Mouse (Mus musculus) heart, postnatal 36 days (tissue): ENCODE data around the gene Gm20388. TPM values are rescaled to one million over a fixed set of nuclear protein-coding genes. Genes with fewer than 3 reads are reported as not detected.

Source experiments
- DNase-seq, 2 experiments: peaks; one replicate each; pipeline ENCODE4 v3.0.0; 2021 to 2022
- intact Hi-C: fragments of 180-260 bp; cut with DNase I; formaldehyde crosslinking; loops from one replicate; pipeline ENCODE4 v1.15.1; 2025
- total RNA-seq, 2 experiments: library from RNA; stranded (reverse); gene quantifications; 2 replicates each; pipeline ENCODE4 v1.2.3; 2021

The Gm20388 gene
- total RNA-seq, 2 experiments from 2014 or later = 3.5 to 4.9 TPM

GRCm38 (mm10) chr8:120977131-120977530, 1066.5 kb downstream of the Gm20388 start:
- no peak for DNase-seq
- intact Hi-C loops = no loop called here

- intact Hi-C loops = no loop called here
- no peak for DNase-seq
These were observed 1068.6 kb downstream of the Gm20388 start for GRCm38 (mm10) chr8:120979210-120979609.

GRCm38 (mm10) chr8:120980948-120981347, 1070.3 kb downstream of the Gm20388 start:
- intact Hi-C loops = no loop called here
- no peak for DNase-seq

- intact Hi-C loops = no loop called here
- no peak for DNase-seq
These were observed 1074.2 kb downstream of the Gm20388 start for GRCm38 (mm10) chr8:120984888-120985287.

- intact Hi-C loops = no loop called here
- DNase-seq = no peak
These were observed 1075.4 kb downstream of the Gm20388 start for GRCm38 (mm10) chr8:120986022-120986421.

- intact Hi-C loops = no loop called here
- no peak for DNase-seq
These were observed 1083.1 kb downstream of the Gm20388 start for GRCm38 (mm10) chr8:120993738-120994137.

- no peak for DNase-seq
- intact Hi-C loops = no loop called here
These were observed 1084.8 kb downstream of the Gm20388 start for GRCm38 (mm10) chr8:120995424-120995823.

- intact Hi-C loops = no loop called here
These were observed 1086.4 kb downstream of the Gm20388 start for GRCm38 (mm10) chr8:120996905-120997581.

GRCm38 (mm10) chr8:120997926-120998325, 1087.3 kb downstream of the Gm20388 start:
- intact Hi-C loops = no loop called here
- DNase-seq = no peak

More at GRCm38 (mm10) chr8:120996905-120997581, 1086.4 kb downstream of the Gm20388 start:
- no peak for DNase-seq

- intact Hi-C loops = no loop called here
- DNase-seq = no peak
These were observed 1088.3 kb downstream of the Gm20388 start for GRCm38 (mm10) chr8:120998966-120999365.

GRCm38 (mm10) chr8:121001951-121002350, 1091.3 kb downstream of the Gm20388 start:
- DNase-seq = no peak

GRCm38 (mm10) chr8:121002871-121003539, 1092.4 kb downstream of the Gm20388 start:
- intact Hi-C loops = no loop called here
- DNase-seq = no peak

More at GRCm38 (mm10) chr8:121001951-121002350, 1091.3 kb downstream of the Gm20388 start:
- intact Hi-C loops = no loop called here

GRCm38 (mm10) chr8:121003639-121004038, 1093.0 kb downstream of the Gm20388 start:
- intact Hi-C loops = no loop called here
- no peak for DNase-seq

- intact Hi-C loops = no loop called here
- no peak for DNase-seq
These were observed 1102.7 kb downstream of the Gm20388 start for GRCm38 (mm10) chr8:121013318-121013717.

GRCm38 (mm10) chr8:121016621-121017020, 1106.0 kb downstream of the Gm20388 start:
- intact Hi-C loops = no loop called here
- no peak for DNase-seq

GRCm38 (mm10) chr8:121018236-121018635, 1107.6 kb downstream of the Gm20388 start:
- DNase-seq = no peak
- intact Hi-C loops = no loop called here

- intact Hi-C loops = no loop called here
- no peak for DNase-seq
These were observed 1110.8 kb downstream of the Gm20388 start for GRCm38 (mm10) chr8:121021488-121021887.

- intact Hi-C loops = no loop called here
- DNase-seq = no peak
These were observed 1112.4 kb downstream of the Gm20388 start for GRCm38 (mm10) chr8:121023003-121023402.

- DNase-seq = no peak
- intact Hi-C loops = no loop called here
These were observed 1113.1 kb downstream of the Gm20388 start for GRCm38 (mm10) chr8:121023736-121024135.

GRCm38 (mm10) chr8:121025486-121025885, 1114.8 kb downstream of the Gm20388 start:
- intact Hi-C loops = loop anchor here (5.0 kb wide), 1 partner anchor 53 kb away; no protein-coding TSS in a partner anchor
- no peak for DNase-seq

GRCm38 (mm10) chr8:121027787-121028186, 1117.1 kb downstream of the Gm20388 start:
- DNase-seq = peak; percentile 51 to 52
- intact Hi-C loops = loop anchor here (5.0 kb wide), 1 partner anchor 55 kb away; no protein-coding TSS in a partner anchor

GRCm38 (mm10) chr8:121029076-121029475, 1118.4 kb downstream of the Gm20388 start:
- DNase-seq = no peak
- intact Hi-C loops = loop anchor here (5.0 kb wide), 1 partner anchor 57 kb away; no protein-coding TSS in a partner anchor
